Mouse (Mus musculus): Measurements from ENCODE around the gene Capzb. TPM values are rescaled to one million over a fixed set of nuclear protein-coding genes. Genes with fewer than 3 reads are reported as not detected.

Capzb gene
- polyA plus RNA-seq, 1 experiment from 2014 or later: 382 TPM

DNA sequence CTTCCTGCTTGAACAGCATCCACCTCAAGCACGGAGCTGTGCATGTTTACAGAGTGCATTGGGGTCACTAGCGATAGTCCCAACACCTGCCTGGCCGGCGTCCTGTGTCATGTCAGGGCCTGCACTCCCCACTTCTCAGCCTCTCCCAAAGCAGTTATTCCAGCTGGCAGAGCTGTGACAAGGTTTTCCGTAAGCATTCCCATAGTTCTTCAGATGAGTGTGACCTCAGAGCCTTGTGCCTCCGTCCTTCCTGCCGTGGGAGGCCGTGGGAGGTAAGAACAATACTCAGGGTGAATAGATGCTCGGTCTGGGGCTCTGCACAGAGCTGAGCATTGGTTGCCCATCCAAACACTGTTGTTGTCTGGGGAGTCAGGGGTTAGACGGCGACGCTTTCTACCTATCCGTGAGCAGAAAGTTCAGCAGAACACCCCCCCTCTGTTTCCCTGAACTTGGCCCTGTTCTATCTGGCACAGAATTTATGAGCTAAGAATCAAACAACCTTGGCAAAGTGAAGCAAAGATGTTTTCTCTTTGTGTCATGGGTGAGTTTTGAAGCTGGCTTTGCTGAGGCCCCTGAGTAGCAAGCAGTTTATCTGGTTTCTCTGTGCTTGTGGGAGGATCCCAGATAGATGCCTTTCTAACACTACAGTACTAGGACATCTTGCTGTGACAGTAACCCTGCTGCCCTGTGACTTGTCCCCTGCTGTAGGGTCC is 34.0 kb downstream of the Capzb start:
- H3K27ac ChIP-seq (ENCODE audit: low read length): peak overlapping the region; percentile 62

DNA sequence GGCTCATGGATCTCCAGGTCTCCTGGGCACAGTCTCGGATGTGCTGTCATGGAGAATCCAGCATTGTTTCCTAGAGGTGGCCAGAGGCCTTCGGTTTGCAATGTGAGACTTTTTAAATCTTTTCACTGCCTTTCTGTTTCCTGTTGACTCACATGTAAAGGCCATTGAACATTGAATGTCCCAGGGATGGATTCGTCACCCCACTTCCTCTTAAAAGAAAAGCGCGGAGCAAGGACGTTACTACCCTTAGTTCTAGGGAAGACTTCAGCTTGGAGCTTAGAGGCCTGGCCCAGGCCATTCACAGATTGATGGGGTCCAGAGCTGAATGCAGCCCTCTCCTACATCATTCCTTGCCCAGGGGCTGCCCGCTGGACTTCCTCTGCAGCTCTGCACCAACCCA is 35.2 kb downstream of the Capzb start:
- no peak overlapping the region for H3K4me3 ChIP-seq (ENCODE audit: low read length)
- H3K9ac ChIP-seq (ENCODE audit: low read length): no peak overlapping the region
- peaks cover 6% of the 10 kb centered on the region; the same call in 1 of the 2 replicates for H3K36me3 ChIP-seq (ENCODE audit: control insufficient read depth, insufficient read depth)
- H3K4me1 ChIP-seq (ENCODE audit: control insufficient read depth, insufficient read depth, low read length): peaks cover 57% of the 10 kb centered on the region
- WGBS: 75% methylated on average over 7 of the region's 7 CpGs
- no peak for ATAC-seq (replicated peaks; ENCODE audit: extremely low read depth, insufficient read depth, low FRiP score)
- no peaks in the 10 kb centered on the region for H3K9me3 ChIP-seq (replicated peaks; ENCODE audit: control insufficient read depth, low read length)
- no peak overlapping the region for H3K4me2 ChIP-seq (ENCODE audit: low read depth, low read length)
- no peaks in the 10 kb centered on the region for H3K27me3 ChIP-seq (ENCODE audit: control insufficient read depth, insufficient read depth, low read length)
- H3K27ac ChIP-seq (ENCODE audit: low read length): peak overlapping the region; percentile 48

More for the DNA sequence above, 34.0 kb downstream of the Capzb start:
- no peak for ATAC-seq (replicated peaks; ENCODE audit: extremely low read depth, insufficient read depth, low FRiP score)
- Histone ChIP-seq H3K4me1 (ENCODE audit: control insufficient read depth, insufficient read depth, low read length) (peaks cover 47% of the 10 kb centered on the region), H3K36me3 (ENCODE audit: control insufficient read depth, insufficient read depth) (peaks cover 6% of the 10 kb centered on the region; the same call in 1 of the 2 replicates), H3K27me3 (ENCODE audit: control insufficient read depth, insufficient read depth, low read length) (no peaks in the 10 kb centered on the region), H3K9me3 (replicated peaks; ENCODE audit: control insufficient read depth, low read length) (no peaks in the 10 kb centered on the region), H3K9ac (ENCODE audit: low read length) (0 out of 2 replicates have a peak overlapping the region, but pooled peaks have one; percentile 19), H3K4me2 (ENCODE audit: low read depth, low read length) (no peak overlapping the region), H3K4me3 (ENCODE audit: low read length) (no peak overlapping the region)
- 58% methylated on average over 13 of the region's 13 CpGs for WGBS

DNA sequence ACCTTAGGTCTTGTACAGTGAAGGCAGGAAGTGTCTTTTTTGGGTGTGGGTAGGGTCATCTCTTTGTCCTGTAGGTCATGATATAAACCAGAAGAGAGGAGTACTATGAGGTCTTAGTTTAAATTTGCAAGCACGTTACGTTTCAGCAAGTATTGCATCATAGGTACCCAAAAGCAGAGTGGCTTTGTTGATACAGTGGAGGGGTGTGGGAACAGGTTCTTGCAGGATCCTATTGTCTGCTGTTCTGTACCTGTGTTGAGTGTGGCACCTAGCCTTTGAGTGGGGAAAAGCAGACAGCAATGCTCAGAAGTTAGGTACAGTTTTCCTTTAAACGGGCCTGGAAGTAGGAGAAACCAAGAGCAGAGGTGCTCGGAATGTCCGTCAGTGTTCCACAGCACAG is 36.6 kb downstream of the Capzb start:
- no peak overlapping the region for H3K9ac ChIP-seq (ENCODE audit: low read length)
- H3K27ac ChIP-seq (ENCODE audit: low read length): no peak overlapping the region
- ATAC-seq (replicated peaks; ENCODE audit: extremely low read depth, insufficient read depth, low FRiP score): no peak
- WGBS: 81% methylated on average over 5 of the region's 5 CpGs
- H3K9me3 ChIP-seq (replicated peaks; ENCODE audit: control insufficient read depth, low read length): no peaks in the 10 kb centered on the region
- H3K4me3 ChIP-seq (ENCODE audit: low read length): no peak overlapping the region
- H3K27me3 ChIP-seq (ENCODE audit: control insufficient read depth, insufficient read depth, low read length): no peaks in the 10 kb centered on the region
- peaks cover 6% of the 10 kb centered on the region; the same call in 1 of the 2 replicates for H3K36me3 ChIP-seq (ENCODE audit: control insufficient read depth, insufficient read depth)
- H3K4me1 ChIP-seq (ENCODE audit: control insufficient read depth, insufficient read depth, low read length): peaks cover 70% of the 10 kb centered on the region
- H3K4me2 ChIP-seq (ENCODE audit: low read depth, low read length): no peak overlapping the region

DNA sequence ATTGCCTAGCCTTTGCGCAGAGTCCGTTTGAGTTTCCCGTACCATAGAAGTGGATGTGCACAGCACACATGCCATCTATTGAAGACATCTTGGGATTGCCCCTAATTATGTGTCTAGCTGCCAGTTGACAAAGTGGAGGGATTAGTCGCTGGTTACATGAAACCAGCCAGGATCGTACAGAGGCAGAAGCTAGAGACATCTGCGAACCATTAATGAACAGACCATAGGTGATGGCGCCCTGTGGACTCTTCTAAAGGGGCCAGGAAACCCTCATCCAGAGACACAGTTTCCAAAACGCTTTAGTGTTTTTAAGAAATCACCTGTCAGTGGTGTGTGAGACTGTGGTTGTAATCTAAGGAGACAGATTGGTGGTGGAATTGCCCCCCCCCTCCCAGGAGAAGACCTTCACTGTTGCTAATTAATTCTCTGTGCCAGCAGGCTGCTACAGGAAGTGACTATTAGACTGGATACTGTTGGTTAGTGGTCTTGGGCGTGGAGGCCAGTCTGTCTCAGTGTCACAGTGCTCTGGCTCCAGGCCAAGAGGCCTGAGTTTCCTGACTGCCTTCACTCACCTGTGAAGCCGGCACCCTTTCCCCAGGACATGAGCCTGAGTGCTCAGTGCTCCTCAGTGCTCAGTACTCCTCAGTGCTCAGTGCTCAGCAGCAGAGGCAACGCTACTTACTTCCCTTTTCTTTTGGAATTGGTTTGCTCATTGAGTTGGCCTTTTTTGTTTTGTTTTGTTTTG is 37.8 kb downstream of the Capzb start:
- H3K36me3 ChIP-seq (ENCODE audit: control insufficient read depth, insufficient read depth): peaks cover 6% of the 10 kb centered on the region; the same call in 1 of the 2 replicates
- ATAC-seq (replicated peaks; ENCODE audit: extremely low read depth, insufficient read depth, low FRiP score): no peak
- H3K4me1 ChIP-seq (ENCODE audit: control insufficient read depth, insufficient read depth, low read length): peaks cover 65% of the 10 kb centered on the region
- H3K9ac ChIP-seq (ENCODE audit: low read length): no peak overlapping the region
- 64% methylated on average over 11 of the region's 11 CpGs for WGBS
- H3K4me2 ChIP-seq (ENCODE audit: low read depth, low read length): no peak overlapping the region
- H3K9me3 ChIP-seq (replicated peaks; ENCODE audit: control insufficient read depth, low read length): no peaks in the 10 kb centered on the region
- peak overlapping the region; percentile 40; the same call in 1 of the 2 replicates for H3K27ac ChIP-seq (ENCODE audit: low read length)
- no peaks in the 10 kb centered on the region for H3K27me3 ChIP-seq (ENCODE audit: control insufficient read depth, insufficient read depth, low read length)
- H3K4me3 ChIP-seq (ENCODE audit: low read length): no peak overlapping the region

DNA sequence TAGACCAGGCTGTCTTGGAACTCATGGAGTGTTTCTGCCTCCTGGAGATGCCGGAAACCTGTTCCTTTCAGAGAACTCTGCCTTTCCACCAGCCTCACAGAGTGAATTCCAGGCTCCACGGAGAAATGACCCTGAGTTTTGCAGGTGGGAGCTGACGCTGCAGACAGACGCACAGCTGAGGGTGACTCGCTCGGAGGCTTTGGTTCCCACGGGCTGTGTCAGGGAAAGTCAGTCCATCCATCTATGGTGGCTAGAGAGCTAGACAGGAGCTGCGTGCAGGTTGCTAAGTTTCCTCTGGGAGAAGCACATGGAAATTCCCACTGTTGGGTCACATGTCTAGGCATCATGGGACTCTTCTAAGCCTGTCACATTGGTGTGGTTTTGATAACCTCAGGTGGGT is 38.5 kb downstream of the Capzb start:
- peak overlapping the region; percentile 40 for H3K27ac ChIP-seq (ENCODE audit: low read length)
- no peaks in the 10 kb centered on the region for H3K9me3 ChIP-seq (replicated peaks; ENCODE audit: control insufficient read depth, low read length)
- H3K4me1 ChIP-seq (ENCODE audit: control insufficient read depth, insufficient read depth, low read length): peaks cover 59% of the 10 kb centered on the region
- H3K36me3 ChIP-seq (ENCODE audit: control insufficient read depth, insufficient read depth): 0 out of 2 replicates have a peak, but pooled peaks cover 1% of the 10 kb centered on the region
- WGBS: 70% methylated on average over 8 of the region's 8 CpGs
- no peak overlapping the region for H3K4me3 ChIP-seq (ENCODE audit: low read length)
- no peak overlapping the region for H3K9ac ChIP-seq (ENCODE audit: low read length)
- H3K4me2 ChIP-seq (ENCODE audit: low read depth, low read length): no peak overlapping the region
- ATAC-seq (replicated peaks; ENCODE audit: extremely low read depth, insufficient read depth, low FRiP score): no peak
- H3K27me3 ChIP-seq (ENCODE audit: control insufficient read depth, insufficient read depth, low read length): no peaks in the 10 kb centered on the region

DNA sequence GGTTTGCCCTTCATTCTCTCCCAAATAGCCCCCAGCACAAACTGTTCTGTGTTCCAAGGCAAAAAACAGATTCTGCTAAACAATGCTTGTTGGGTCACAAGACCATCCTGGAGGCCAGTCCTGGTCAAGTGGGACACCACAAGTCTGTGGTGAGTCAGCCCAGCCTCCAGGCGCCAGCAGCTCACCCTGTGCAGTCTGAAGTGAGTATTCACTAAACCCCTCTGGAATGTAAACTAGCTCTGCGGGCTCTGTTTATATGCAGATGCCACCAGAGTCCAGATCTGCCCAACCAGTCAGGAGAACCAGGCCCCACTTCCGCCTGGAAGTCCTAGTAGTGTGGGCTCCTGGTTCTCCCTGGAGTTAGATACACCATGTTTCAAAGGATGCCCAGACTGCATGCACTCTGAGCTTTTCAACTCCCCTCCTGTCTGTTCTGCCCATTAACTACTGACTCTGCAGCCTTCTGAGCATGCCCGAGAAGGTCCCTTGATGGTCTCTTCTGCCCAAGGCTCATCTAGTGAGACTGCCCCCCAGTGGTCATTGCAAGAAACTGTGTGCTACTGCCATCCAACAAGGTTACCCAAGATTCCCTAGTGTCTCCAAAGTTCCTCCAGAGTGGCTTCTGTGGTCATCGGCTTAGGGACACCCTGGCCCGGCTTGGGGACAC is 39.9 kb downstream of the Capzb start:
- Histone ChIP-seq H3K27ac (ENCODE audit: low read length) (peak overlapping the region; percentile 59), H3K36me3 (ENCODE audit: control insufficient read depth, insufficient read depth) (no peaks in the 10 kb centered on the region), H3K4me1 (ENCODE audit: control insufficient read depth, insufficient read depth, low read length) (peaks cover 53% of the 10 kb centered on the region), H3K4me2 (ENCODE audit: low read depth, low read length) (no peak overlapping the region), H3K9me3 (replicated peaks; ENCODE audit: control insufficient read depth, low read length) (no peaks in the 10 kb centered on the region), H3K9ac (ENCODE audit: low read length) (no peak overlapping the region), H3K4me3 (ENCODE audit: low read length) (no peak overlapping the region), H3K27me3 (ENCODE audit: control insufficient read depth, insufficient read depth, low read length) (no peaks in the 10 kb centered on the region)
- peak; percentile 35; the same call in 1 of the 2 replicates for ATAC-seq (replicated peaks; ENCODE audit: extremely low read depth, insufficient read depth, low FRiP score)
- WGBS: 40% methylated on average over 6 of the region's 6 CpGs

DNA sequence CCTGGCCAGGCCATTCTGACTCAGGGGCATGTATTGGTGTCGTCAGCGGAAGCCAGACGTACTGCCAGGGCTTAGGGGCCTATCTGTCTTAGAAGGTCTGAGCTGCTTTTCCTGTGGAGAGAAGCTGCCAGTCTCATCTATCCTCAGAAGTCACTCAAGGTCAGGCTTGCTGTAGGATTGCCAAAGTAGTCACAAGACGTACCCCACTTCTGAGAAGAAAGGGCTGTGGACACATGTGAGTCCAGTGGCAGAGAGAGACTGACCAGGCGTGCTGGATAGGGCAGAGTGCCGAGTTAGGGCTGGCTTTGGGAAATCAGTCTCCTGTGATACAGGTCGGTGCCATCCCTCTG is 40.4 kb downstream of the Capzb start:
- WGBS: 63% methylated on average over 7 of the region's 7 CpGs
- Histone ChIP-seq H3K4me2 (ENCODE audit: low read depth, low read length) (no peak overlapping the region), H3K36me3 (ENCODE audit: control insufficient read depth, insufficient read depth) (no peaks in the 10 kb centered on the region), H3K9me3 (replicated peaks; ENCODE audit: control insufficient read depth, low read length) (no peaks in the 10 kb centered on the region), H3K4me1 (ENCODE audit: control insufficient read depth, insufficient read depth, low read length) (peaks cover 54% of the 10 kb centered on the region), H3K4me3 (ENCODE audit: low read length) (no peak overlapping the region), H3K9ac (ENCODE audit: low read length) (peak overlapping the region; percentile 19; the same call in 1 of the 2 replicates), H3K27ac (ENCODE audit: low read length) (peak overlapping the region; percentile 59), H3K27me3 (ENCODE audit: control insufficient read depth, insufficient read depth, low read length) (no peaks in the 10 kb centered on the region)
- ATAC-seq (replicated peaks; ENCODE audit: extremely low read depth, insufficient read depth, low FRiP score): peak; percentile 28; the same call in 1 of the 2 replicates

DNA sequence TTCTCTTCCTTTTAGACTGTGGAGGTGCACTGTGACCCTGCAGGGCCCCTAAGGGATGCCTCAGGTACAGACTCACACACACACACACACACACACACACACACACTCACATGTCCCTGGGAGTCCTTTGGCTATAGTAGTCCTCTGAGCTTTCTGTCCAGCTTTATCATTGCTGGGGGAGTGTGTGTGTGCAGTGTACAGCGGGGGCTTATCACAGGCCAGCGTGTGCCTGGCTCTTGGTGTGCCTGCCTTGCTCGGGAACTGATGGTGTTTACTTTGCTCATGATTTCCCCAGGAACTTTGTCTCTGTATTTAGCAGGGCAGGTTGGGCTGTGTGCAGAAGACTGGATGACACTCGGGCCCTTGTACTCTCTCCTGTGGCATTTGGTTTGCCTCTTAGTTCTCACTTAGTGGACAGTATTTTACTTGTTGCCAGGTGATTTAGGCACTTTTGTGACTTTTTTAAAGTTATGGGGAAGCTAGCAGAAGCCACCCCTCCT is 41.1 kb downstream of the Capzb start:
- WGBS: 19% methylated on average over 4 of the region's 4 CpGs
- no peaks in the 10 kb centered on the region for H3K9me3 ChIP-seq (replicated peaks; ENCODE audit: control insufficient read depth, low read length)
- ATAC-seq (replicated peaks; ENCODE audit: extremely low read depth, insufficient read depth, low FRiP score): no peak; the same call in 1 of the 2 replicates
- H3K4me3 ChIP-seq (ENCODE audit: low read length): no peak overlapping the region
- no peaks in the 10 kb centered on the region for H3K27me3 ChIP-seq (ENCODE audit: control insufficient read depth, insufficient read depth, low read length)
- peak overlapping the region; percentile 59; the same call in 1 of the 2 replicates for H3K27ac ChIP-seq (ENCODE audit: low read length)
- no peak overlapping the region; the same call in 1 of the 2 replicates for H3K9ac ChIP-seq (ENCODE audit: low read length)
- no peak overlapping the region for H3K4me2 ChIP-seq (ENCODE audit: low read depth, low read length)
- H3K36me3 ChIP-seq (ENCODE audit: control insufficient read depth, insufficient read depth): no peaks in the 10 kb centered on the region
- H3K4me1 ChIP-seq (ENCODE audit: control insufficient read depth, insufficient read depth, low read length): peaks cover 52% of the 10 kb centered on the region

Measured in heart, embryonic 16.5 days (tissue).